Mouse (Mus musculus) olfactory bulb, adult 2 months (tissue): ENCODE data around the gene Cemip. TPM values are rescaled to one million over a fixed set of nuclear protein-coding genes. Genes with fewer than 3 reads are reported as not detected.
"Not testable (repeated sequence)": the region's sequence is repeated elsewhere in the genome, so short reads cannot be mapped to it uniquely, and the experiment has no call there.

Source experiments
- H3K27ac ChIP-seq: fragments of 200-500 bp; 2 replicates; pipeline ENCODE4 v1.5.1; 2012; ENCODE audit warnings: low read depth, low read length; ENCODE audit not compliant: insufficient read depth
- H3K4me1 ChIP-seq: fragments of 200-500 bp; 2 replicates; pipeline ENCODE4 v1.6.1; 2012; ENCODE audit warnings: low read length; ENCODE audit not compliant: control insufficient read depth, insufficient read depth
- H3K4me3 ChIP-seq: fragments of 200-500 bp; 2 replicates; pipeline ENCODE4 v1.5.1; 2012; ENCODE audit warnings: mild to moderate bottlenecking, low read depth, low read length, moderate library complexity; ENCODE audit not compliant: insufficient read depth
- CTCF ChIP-seq: fragments of 200-500 bp; IDR thresholded peaks from 2 replicates; pipeline ENCODE4 v1.5.1; 2012; ENCODE audit warnings: low read depth, mild to moderate bottlenecking, low read length, moderate library complexity; ENCODE audit not compliant: insufficient read depth
- POLR2A ChIP-seq: fragments of 200-500 bp; IDR thresholded peaks from 2 replicates; pipeline ENCODE4 v1.6.1; 2012; ENCODE audit warnings: mild to moderate bottlenecking, low read depth, low read length, moderate library complexity; ENCODE audit not compliant: insufficient read depth
- WGBS: fragments of 180-500 bp; shearing (Covaris S2); methylation state at CpG from one replicate; pipeline ENCODE4 v1.1.7; 2018; 5-methylcytosine and 5-hydroxymethylcytosine counted together
- polyA plus RNA-seq: library from polyadenylated mRNA; stranded (reverse); fragments of >200 nt; gene quantifications from 2 replicates; pipeline ENCODE4 v1.2.4, GENCODE M21; 2012; ENCODE audit warnings: low replicate concordance; ENCODE audit not compliant: missing spikeins, insufficient read depth, insufficient read length

The Cemip gene
- not detected in 2 replicates for polyA plus RNA-seq

DNA sequence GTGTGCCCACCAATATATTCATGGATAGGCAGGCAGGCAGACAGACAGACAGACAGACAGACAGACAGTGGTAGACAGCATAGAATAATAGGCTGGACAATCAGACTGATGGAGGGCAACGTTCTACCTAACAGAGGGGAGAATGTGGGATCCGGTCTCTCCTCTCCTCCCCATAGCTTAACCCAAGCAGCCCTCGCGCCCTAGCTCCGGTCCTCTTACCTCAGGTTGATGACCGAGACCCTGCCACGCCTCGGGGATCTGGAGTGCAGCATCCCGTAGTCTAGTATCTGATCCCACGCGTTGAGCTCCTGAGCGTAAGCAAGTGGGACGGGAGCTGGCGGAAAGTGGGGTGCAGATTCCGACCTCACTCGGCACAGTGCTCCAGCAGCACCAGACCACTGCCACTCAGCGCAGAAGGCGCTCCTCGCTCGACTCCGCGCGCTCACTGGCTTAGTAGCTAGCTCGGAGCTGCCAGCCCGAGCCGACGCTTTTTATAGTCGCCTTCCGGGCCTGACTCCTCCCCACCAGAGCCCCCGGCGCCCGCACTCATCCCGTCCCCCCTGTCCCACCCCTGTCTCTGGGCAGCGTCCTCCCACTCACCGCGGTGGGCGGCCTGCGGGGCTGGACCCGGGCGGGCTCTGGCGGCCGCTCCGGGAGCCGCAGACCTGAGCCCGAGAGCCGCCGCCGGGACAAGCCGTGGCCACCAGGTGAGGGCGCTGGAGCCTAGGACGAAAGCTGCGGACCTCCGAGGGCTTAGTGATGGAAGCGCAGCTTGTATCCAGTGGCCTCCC lies at the start of gene Cemip:
Gene Cemip, minus strand, starts transcription at position 464 of the 791 bp plus-strand sequence.
- no peak within 1 kb of the TSS for H3K27ac ChIP-seq
- peak within 1 kb of the TSS; percentile 60 for H3K4me3 ChIP-seq
- TF ChIP-seq POLR2A (peak; percentile 28; the same call in 1 of the 2 replicates), CTCF (peak; percentile 77)

DNA sequence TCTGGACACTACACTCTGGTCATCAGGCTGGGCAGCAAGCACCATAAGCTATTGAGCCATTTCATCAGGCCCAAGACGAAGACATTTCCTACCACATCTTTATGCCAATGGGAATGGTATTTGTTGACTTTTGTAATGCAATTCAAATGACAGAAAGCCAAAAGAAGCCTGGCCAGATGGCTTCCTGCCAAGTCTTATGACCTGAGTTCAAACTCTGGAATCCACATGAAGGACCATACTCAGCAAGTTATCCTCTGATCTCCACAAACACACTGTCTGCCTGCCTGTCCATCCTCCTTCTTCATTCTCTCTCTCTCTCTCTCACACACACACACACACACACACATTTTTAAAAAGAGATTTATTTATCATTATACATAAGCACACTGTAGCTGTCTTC lies 46.4 kb upstream of the Cemip start:
- no peak overlapping the region for H3K4me3 ChIP-seq
- TF ChIP-seq CTCF (no peak), POLR2A (no peak)
- no peak overlapping the region for H3K27ac ChIP-seq
- H3K4me1 ChIP-seq, result peaks cover 12% of the 10 kb centered on the region
- 50% methylated on average over 1 of the region's 1 CpGs for WGBS

More for the DNA sequence above, at the start of gene Cemip:
- 0 out of 2 replicates have a peak, but pooled peaks cover 12% of the 10 kb centered on the region for H3K4me1 ChIP-seq
- WGBS, result under 1% methylated on average over 54 of the region's 54 CpGs

DNA sequence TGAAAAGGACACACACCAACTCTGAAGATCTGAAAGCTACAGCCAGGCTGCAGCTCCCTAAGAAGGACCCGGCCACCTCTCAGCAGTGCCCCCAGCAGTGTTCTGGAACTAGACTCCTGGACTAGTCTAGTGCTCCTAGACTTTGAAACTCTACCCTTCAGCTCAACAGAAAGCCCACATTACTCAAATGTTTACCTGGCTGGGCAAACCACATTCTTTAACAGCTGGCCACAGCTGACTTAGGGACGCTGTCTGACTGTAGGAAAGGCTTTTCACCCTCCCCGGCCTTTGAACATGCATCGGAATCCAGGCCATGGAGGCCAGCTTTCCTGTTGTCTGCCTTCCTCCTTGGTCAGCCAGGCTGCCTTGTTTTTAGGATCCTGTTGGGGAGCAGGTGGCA lies 45.4 kb upstream of the Cemip start:
- 89% methylated on average over 4 of the region's 4 CpGs for WGBS
- peaks cover 11% of the 10 kb centered on the region for H3K4me1 ChIP-seq
- TF ChIP-seq CTCF, result no peak
- TF ChIP-seq POLR2A, result no peak
- no peak overlapping the region for H3K4me3 ChIP-seq
- H3K27ac ChIP-seq, result no peak overlapping the region

- peaks cover 6% of the 10 kb centered on the region; the same call in 1 of the 2 replicates for H3K4me1 ChIP-seq
- no peak overlapping the region for H3K4me3 ChIP-seq
- H3K27ac ChIP-seq, result 0 out of 2 replicates have a peak overlapping the region, but pooled peaks have one; percentile 34
- 25% methylated on average over 8 of the region's 8 CpGs for WGBS
- no peak for TF ChIP-seq CTCF
Observed at GRCm38 (mm10) chr7:84128661-84129060, 42.4 kb upstream of the Cemip start.

- Histone ChIP-seq H3K27ac (no peak overlapping the region), H3K4me3 (no peak overlapping the region), H3K4me1 (peaks cover 10% of the 10 kb centered on the region; the same call in 1 of the 2 replicates)
- WGBS, result 91% methylated on average over 1 of the region's 1 CpGs
- TF ChIP-seq POLR2A (no peak), CTCF (no peak)
Observed at GRCm38 (mm10) chr7:84125730-84126129, 39.4 kb upstream of the Cemip start.

- H3K4me1 ChIP-seq, result peaks cover 13% of the 10 kb centered on the region; the same call in 1 of the 2 replicates
- WGBS, result 91% methylated on average over 4 of the region's 4 CpGs
- H3K27ac ChIP-seq, H3K4me3 ChIP-seq: not testable (repeated sequence)
Observed at GRCm38 (mm10) chr7:84123651-84124050, 37.3 kb upstream of the Cemip start.

- Histone ChIP-seq H3K4me3 (no peak overlapping the region), H3K4me1 (peaks cover 11% of the 10 kb centered on the region), H3K27ac (no peak overlapping the region)
- TF ChIP-seq CTCF (no peak), POLR2A (no peak)
- WGBS, result 89% methylated on average over 3 of the region's 3 CpGs
Observed at GRCm38 (mm10) chr7:84121778-84122177, 35.5 kb upstream of the Cemip start.

- peaks cover 13% of the 10 kb centered on the region for H3K4me1 ChIP-seq
- no peak overlapping the region for H3K4me3 ChIP-seq
- TF ChIP-seq CTCF (no peak), POLR2A (no peak)
- H3K27ac ChIP-seq, result no peak overlapping the region
- 85% methylated on average over 5 of the region's 5 CpGs for WGBS
Observed at GRCm38 (mm10) chr7:84120142-84120760, 33.9 kb upstream of the Cemip start.

DNA sequence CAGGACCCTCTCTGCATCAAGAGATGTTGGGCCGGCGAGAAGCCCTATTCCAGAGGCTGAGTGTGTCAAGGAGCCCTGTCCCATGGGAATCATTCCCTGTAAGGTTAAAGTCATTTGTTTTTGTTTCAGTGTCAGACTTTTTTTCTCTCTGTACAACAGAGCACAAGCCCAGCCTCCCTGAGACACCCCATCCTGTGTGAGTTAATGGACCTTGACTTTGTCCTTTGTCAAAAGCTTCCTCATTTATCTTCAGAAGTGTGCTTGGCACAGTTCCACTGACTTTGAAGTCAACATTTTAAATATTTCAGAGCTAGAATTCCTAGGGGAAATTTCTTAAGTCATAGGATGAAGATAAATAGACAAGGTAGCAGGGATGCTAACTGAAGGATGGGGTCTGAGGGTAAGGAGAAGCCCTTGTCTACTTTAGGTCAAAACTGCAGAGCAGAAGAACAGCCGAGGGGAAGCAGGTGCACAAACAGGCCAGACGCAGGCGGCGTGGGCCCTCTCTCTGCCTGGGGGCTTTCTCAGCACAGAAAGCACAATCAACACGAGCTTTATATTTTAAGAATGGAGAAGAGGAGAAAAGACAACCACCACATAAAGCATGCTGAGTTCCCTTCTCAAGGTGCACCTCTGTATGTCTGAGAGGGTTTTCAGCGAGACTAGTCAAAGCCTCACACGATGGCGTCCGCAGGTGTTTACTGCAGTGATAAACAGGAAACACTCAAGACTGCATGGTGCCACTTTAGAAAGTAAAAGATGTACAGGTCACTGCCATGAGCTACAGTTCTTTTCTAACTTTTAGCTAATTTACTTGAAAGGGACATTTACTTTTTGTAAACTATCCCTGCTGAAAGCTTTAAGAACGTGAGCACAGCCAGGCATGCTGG lies 33.2 kb upstream of the Cemip start:
- Histone ChIP-seq H3K4me1 (peaks cover 13% of the 10 kb centered on the region), H3K4me3 (no peak overlapping the region), H3K27ac (no peak overlapping the region)
- TF ChIP-seq POLR2A (no peak), CTCF (no peak)
- 78% methylated on average over 12 of the region's 12 CpGs for WGBS
